Comparison of ENCODE assay signal across 12 mouse cellular contexts in the genomic region with DNA sequence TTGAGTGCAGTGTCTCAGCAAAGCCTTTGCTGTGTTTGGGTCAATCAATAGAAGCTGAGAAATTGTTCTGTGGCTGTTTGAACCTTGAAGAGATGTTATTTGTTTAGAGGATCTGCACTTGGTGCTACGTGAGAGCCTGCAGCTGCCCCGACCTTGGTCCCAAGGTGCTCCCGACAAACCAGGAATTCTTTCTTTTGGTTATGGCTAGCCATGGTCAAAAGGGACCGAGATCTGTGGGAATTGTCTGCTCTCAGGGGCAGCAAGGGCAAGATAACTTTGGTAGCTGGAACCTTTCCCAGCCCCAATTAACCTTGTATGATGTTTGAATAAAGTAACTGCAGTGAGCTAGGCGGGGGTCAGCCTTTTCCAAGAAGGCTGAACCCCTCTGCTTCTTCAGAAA.
"Had no signal": no experiment of that assay in that cellular context is flagged by ENCODE, and none has a peak within 500 bp of the region (broad histone marks: within the 10 kb centered on the region; RNA-seq: fewer than 3 reads in every experiment).

No protein-coding gene starts in this region.

- DNase-seq: retina, postnatal 1 day; right cerebral cortex, adult 18-20 months; right cerebral cortex, postnatal 14 days; right cerebral cortex, postnatal 25 days; right cerebral cortex, postnatal 4 days; spleen, adult 18-20 months; thymus, adult 18-20 months; thymus, adult 2 months; thymus, postnatal 14 days; thymus, postnatal 25 days; thymus, postnatal 36 days; thymus, postnatal 4 days had no signal
